Mouse (Mus musculus) stomach, postnatal 0 days (tissue): ENCODE measurements at regions not wholly inside any gene's neighbourhood (a gene's known extent, or its start where the extent isn't known, plus 50 kb on each side); places are given as distances from the start of the nearest gene placed in this dataset.
"Not testable (repeated sequence)": the region's sequence is repeated elsewhere in the genome, so short reads cannot be mapped to it uniquely, and the experiment has no call there.

Source experiments
- ATAC-seq: fragments of 200-750 bp; cut with Nextera tagmentation; 2 replicates; pipeline ENCODE4 v1.8.0; 2017; ENCODE audit not compliant: low FRiP score, low TSS enrichment
- DNase-seq: peaks from one replicate; pipeline ENCODE4 v3.0.0-alpha.2; 2016; ENCODE audit warnings: low spot score
- H3K27ac ChIP-seq: fragments of 300-500 bp; sonication (generic); replicated peaks from 2 replicates; pipeline ENCODE4 v1.5.1; 2014; ENCODE audit warnings: mild to moderate bottlenecking, control low read depth
- H3K27me3 ChIP-seq: fragments of 300-500 bp; sonication (generic); 2 replicates; pipeline ENCODE4 v1.6.1; 2014; ENCODE audit warnings: low read length; ENCODE audit not compliant: control insufficient read depth, insufficient read depth
- H3K36me3 ChIP-seq: fragments of 300-500 bp; sonication (generic); 2 replicates; pipeline ENCODE4 v1.6.1; 2014; ENCODE audit warnings: low read length, mixed read lengths; ENCODE audit not compliant: control insufficient read depth, insufficient read depth
- H3K4me1 ChIP-seq: fragments of 300-500 bp; sonication (generic); replicated peaks from 2 replicates; pipeline ENCODE4 v1.6.1; 2014; ENCODE audit warnings: antibody characterized with exemption; ENCODE audit not compliant: control insufficient read depth, insufficient read depth
- H3K4me2 ChIP-seq: fragments of 300-500 bp; sonication (generic); replicated peaks from 2 replicates; pipeline ENCODE4 v1.6.1; 2014; ENCODE audit warnings: low read depth, mild to moderate bottlenecking, control low read depth, moderate library complexity
- H3K4me3 ChIP-seq: fragments of 300-500 bp; sonication (generic); 2 replicates; pipeline ENCODE4 v1.5.1; 2014; ENCODE audit warnings: low read depth, low read length, control low read depth
- H3K9ac ChIP-seq: fragments of 300-500 bp; sonication (generic); 2 replicates; pipeline ENCODE4 v1.6.1; 2014; ENCODE audit warnings: mild to moderate bottlenecking, low read length, control low read depth, mixed read lengths
- H3K9me3 ChIP-seq: fragments of 300-500 bp; sonication (generic); 2 replicates; pipeline ENCODE4 v1.6.1; 2016; ENCODE audit warnings: low read length; ENCODE audit not compliant: control insufficient read depth
- CTCF ChIP-seq: IDR thresholded peaks from 2 replicates; pipeline ENCODE4 v1.5.1; 2016; ENCODE audit warnings: antibody characterized with exemption, low read depth, mild to moderate bottlenecking, moderate library complexity
- EP300 ChIP-seq: optimal IDR thresholded peaks from 2 replicates; pipeline ENCODE3; 2016; ENCODE audit warnings: antibody characterized with exemption
- WGBS: fragments of 180-500 bp; shearing (Covaris S2); extraction: QIAGEN DNeasy Blood & Tissue Kit; methylation state at CpG from one replicate; pipeline ENCODE4 v1.1.7; 2014; 5-methylcytosine and 5-hydroxymethylcytosine counted together

DNA sequence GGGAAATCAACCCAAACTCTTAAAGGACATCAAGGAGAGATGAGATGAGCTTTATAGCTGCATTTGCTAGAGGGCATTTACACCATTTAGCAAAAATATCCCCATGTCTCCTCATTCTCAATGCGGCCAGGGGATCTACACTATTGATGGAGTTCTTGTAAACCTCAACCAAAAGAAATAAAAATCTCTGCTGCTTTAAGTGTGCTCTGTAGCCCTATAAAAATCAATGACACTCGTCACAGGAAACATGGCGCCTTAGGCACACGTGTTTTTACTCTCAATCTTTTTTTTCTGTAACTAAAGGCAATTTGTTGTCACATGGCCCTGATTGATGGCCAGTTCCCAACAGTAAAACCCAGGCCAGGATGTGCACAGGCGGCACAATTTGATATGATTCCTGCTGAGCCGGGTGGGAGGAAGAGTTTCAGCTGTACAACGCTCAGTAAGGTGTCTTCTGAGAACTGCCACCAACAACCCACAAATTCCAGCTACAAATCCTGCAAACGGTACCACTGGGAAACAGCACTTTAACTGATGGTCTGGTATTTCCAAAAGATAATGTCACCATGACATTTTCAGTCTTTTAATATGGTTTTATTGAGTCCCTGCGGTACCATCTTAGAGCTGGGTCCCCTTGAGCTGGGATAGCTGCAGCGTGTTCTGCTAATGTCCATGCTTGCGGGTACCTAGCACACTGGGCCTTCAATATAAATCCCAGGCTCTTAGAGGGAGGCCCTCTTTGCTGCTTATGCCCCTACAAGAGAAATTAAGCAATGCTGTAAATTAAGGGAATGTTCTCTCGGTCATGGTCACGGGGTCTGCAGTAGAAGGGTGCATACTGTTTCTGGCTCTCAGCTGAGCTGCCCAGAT, 78.8 kb downstream of the Tpbg start:
- TF ChIP-seq EP300 = no peak
- 72% methylated on average over 13 of the region's 13 CpGs for WGBS
- no peak for DNase-seq

DNA sequence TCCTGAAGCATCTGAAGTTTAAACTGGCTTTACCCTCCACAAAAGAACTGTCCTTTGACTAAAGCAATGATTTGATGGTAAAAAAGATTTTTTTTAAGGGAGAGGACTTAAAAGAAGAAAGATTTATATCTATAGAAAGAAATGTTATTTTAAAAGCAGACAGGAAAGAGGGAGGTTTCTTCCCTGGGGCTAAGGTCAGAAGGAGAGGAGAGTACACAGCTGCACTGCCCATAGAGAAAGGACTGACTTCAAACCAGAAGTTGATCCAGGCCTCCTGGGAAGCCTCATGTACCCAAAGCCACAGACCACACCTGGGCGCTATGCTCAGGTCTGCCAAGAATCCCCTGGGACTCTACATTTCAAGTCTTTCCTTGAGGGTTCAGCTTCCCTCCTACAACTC, 83.1 kb downstream of the Tpbg start:
- 76% methylated on average over 1 of the region's 1 CpGs for WGBS
- ATAC-seq = no peak
- no peaks in the 10 kb centered on the region for H3K9me3 ChIP-seq

More for the DNA sequence above, 78.8 kb downstream of the Tpbg start:
- Histone ChIP-seq H3K36me3 (no peaks in the 10 kb centered on the region), H3K27ac (no peak overlapping the region), H3K9me3 (no peaks in the 10 kb centered on the region), H3K9ac (no peak overlapping the region), H3K27me3 (no peaks in the 10 kb centered on the region), H3K4me3 (no peak overlapping the region), H3K4me2 (no peak overlapping the region), H3K4me1 (no peaks in the 10 kb centered on the region)
- no peak for ATAC-seq

DNA sequence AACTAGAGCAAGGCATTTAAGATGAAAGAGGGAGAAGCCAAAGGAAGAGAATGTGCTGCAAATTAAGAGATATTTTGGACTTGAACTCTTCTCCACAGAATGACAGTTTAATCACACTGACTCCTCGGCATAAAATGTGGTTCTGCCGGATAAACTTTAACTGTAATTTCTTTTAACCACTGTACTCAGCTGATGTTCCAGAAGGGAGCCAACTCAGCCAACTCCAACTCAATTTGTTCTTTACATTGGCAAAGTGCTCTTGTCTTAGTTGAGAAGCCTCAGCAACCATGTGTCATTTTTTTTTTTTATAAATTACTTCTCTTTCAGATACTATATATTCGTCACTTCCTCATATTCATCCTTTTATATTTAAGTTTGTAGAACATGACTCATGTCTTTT, 90.0 kb downstream of the Tpbg start:
- Histone ChIP-seq H3K4me2 (no peak overlapping the region), H3K27ac (no peak overlapping the region), H3K36me3 (no peaks in the 10 kb centered on the region), H3K4me1 (no peaks in the 10 kb centered on the region), H3K27me3 (no peaks in the 10 kb centered on the region), H3K4me3 (no peak overlapping the region), H3K9me3 (no peaks in the 10 kb centered on the region), H3K9ac (no peak overlapping the region)
- WGBS = 48% methylated on average over 3 of the region's 3 CpGs
- TF ChIP-seq EP300 = no peak
- no peak for TF ChIP-seq CTCF
- ATAC-seq (no peak), DNase-seq (no peak)

More for the DNA sequence above, 83.1 kb downstream of the Tpbg start:
- DNase-seq = no peak
- no peaks in the 10 kb centered on the region for H3K27me3 ChIP-seq
- no peak for TF ChIP-seq CTCF
- no peak for TF ChIP-seq EP300
- H3K4me2 ChIP-seq = no peak overlapping the region
- no peaks in the 10 kb centered on the region for H3K36me3 ChIP-seq
- H3K27ac ChIP-seq = no peak overlapping the region
- H3K9ac ChIP-seq = no peak overlapping the region
- H3K4me1 ChIP-seq = no peaks in the 10 kb centered on the region
- no peak overlapping the region for H3K4me3 ChIP-seq

DNA sequence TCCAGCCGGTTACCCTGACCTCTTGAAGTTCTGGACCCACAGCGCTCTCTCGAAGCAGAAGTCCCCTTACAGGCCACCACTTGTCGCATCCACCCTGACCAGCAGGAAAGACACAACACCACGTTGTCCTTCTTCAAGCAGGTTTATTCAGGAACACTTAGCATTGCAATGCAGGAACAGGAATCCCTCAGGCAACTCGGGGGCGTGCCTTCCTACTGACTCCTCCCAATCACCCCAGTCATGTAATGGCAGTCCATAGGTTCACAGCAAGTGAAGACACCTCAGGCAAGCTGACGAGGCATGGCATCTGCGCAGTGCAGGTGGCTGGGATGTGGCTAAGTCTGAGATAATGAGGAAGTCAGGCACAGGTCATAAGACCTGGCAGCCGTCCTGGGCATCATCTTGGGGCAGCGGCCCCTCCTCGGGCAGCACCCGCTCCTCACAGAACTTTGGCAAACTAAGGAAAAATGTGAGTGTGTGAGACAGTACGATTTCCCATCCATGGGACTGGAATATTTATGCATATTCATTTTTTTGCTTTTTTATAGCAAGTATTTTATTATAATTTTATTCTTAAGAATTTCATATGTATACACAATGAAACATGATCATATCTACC, 101.0 kb downstream of the Tpbg start:
- H3K36me3 ChIP-seq, H3K9ac ChIP-seq, H3K4me1 ChIP-seq, H3K9me3 ChIP-seq, H3K4me3 ChIP-seq, DNase-seq, H3K27me3 ChIP-seq, H3K27ac ChIP-seq, H3K4me2 ChIP-seq, ATAC-seq: not testable (repeated sequence)
- 88% methylated on average over 14 of the region's 14 CpGs for WGBS

GRCm38 (mm10) chr9:85948495-85949137, 106.4 kb downstream of the Tpbg start:
- 53% methylated on average over 12 of the region's 12 CpGs for WGBS
- peak; percentile 44; the same call in 1 of the 2 replicates for TF ChIP-seq CTCF
- TF ChIP-seq EP300 = no peak
- no peak for ATAC-seq
- no peak for DNase-seq
- no peaks in the 10 kb centered on the region for H3K4me1 ChIP-seq
- no peaks in the 10 kb centered on the region for H3K9me3 ChIP-seq
- no peak overlapping the region for H3K4me2 ChIP-seq
- H3K9ac ChIP-seq = no peak overlapping the region
- H3K27ac ChIP-seq = no peak overlapping the region
- no peaks in the 10 kb centered on the region for H3K27me3 ChIP-seq
- H3K36me3 ChIP-seq = no peaks in the 10 kb centered on the region
- no peak overlapping the region for H3K4me3 ChIP-seq

DNA sequence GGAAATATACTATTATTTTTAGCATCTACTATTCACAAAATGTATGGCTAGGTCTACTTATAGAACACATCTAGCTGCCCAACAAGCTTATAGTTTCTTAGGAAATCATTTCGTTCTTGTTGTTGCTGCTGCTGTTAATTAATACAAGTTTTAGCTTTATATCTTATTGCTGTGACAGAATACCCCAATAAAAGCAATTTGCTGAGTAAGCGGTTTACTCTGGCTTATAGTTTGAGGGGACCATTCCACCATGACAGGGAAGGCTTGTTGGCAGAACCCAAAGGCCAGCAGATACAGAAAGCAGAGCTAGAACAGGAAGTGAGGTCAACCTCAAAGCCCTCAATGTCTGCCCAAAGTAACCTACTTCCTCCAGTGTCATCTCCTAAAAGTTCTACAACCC, 109.6 kb downstream of the Tpbg start:
- 91% methylated on average over 2 of the region's 2 CpGs for WGBS
- H3K4me1 ChIP-seq = no peaks in the 10 kb centered on the region
- H3K36me3 ChIP-seq = no peaks in the 10 kb centered on the region
- H3K27me3 ChIP-seq = no peaks in the 10 kb centered on the region
- DNase-seq (no peak), ATAC-seq (no peak)
- TF ChIP-seq EP300 (no peak), CTCF (no peak)
- no peak overlapping the region for H3K27ac ChIP-seq
- no peak overlapping the region for H3K4me3 ChIP-seq
- H3K4me2 ChIP-seq = no peak overlapping the region
- no peak overlapping the region for H3K9ac ChIP-seq
- no peaks in the 10 kb centered on the region for H3K9me3 ChIP-seq
